Mouse (Mus musculus): Measurements from ENCODE around the gene Mycl.

DNA sequence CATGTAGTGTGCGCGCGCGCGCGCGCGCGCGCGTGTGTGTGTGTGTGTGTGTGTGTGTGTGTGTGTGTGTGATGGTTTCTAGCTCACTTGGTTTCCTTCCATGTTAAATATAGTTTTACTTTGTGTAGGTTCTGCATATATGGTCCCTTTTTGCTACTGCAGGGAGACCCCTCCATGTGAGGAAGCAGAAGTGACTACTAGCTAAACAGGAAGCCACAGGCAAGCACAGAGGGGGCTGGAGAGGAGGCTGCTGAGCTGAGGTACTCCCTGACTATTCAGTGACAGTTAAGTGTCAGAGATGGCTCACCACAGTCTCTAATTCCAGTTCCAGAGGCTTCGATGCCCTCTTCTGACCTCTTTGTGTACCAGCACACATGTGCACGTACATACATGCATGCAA, 30.7 kb downstream of the Mycl start:
- TF ChIP-seq POLR2AphosphoS2 (IDR thresholded peaks at IDR 0.05; ENCODE audit: low read length) (no peak), POLR2A (IDR thresholded peaks at IDR 0.05; ENCODE audit: control insufficient read depth in 1 of 2, insufficient read depth in 1 of 2, low read depth in 1 of 2, low read length in 2 of 2, poor library complexity in 1 of 2) (no peak), GATA1 (IDR thresholded peaks at IDR 0.05; ENCODE audit: low read depth, low read length) (no peak), UBTF (IDR thresholded peaks at IDR 0.05; ENCODE audit: borderline replicate concordance, insufficient read depth, low read depth, low read length) (no peak), MAX (IDR thresholded peaks at IDR 0.05; ENCODE audit: low read length) (no peak), CHD2 (IDR thresholded peaks at IDR 0.05; ENCODE audit: low read length) (no peak), EP300 (IDR thresholded peaks at IDR 0.05; ENCODE audit: low read depth in 1 of 2, low read length in 2 of 2) (no peak), USF1 (IDR thresholded peaks at IDR 0.05; ENCODE audit: low read depth, low read length) (no peak), CTCF (IDR thresholded peaks at IDR 0.05 in 2 of 3, conservative IDR thresholded peaks at IDR 0.05 in 1 of 3; ENCODE audit: control insufficient read depth in 1 of 3, insufficient read depth in 1 of 3, low read depth in 2 of 3, low read length in 3 of 3, poor library complexity in 1 of 3, severe bottlenecking in 1 of 3) (no peak), SMC3 (IDR thresholded peaks at IDR 0.05; ENCODE audit: low read depth, low read length) (no peak), MXI1 (IDR thresholded peaks at IDR 0.05; ENCODE audit: low read depth, low read length) (no peak), ZC3H11A (IDR thresholded peaks at IDR 0.05; ENCODE audit: low read depth, low read length) (no peak), ZMIZ1 (IDR thresholded peaks at IDR 0.05; ENCODE audit: low read depth, low read length) (no peak), ETS1 (IDR thresholded peaks at IDR 0.05; ENCODE audit: low read depth, low read length) (no peak)
